Mouse (Mus musculus) hindbrain, embryonic 13.5 days (tissue): ENCODE results near the gene Ccdc188. TPM values are rescaled to one million over a fixed set of nuclear protein-coding genes. Genes with fewer than 3 reads are reported as not detected.

Experiments used
- polyA plus RNA-seq: library from polyadenylated mRNA; unstranded; fragments of >200 nt; fragmentation: Nextera tagmentation; extraction: Ambion mirVana; gene quantifications from 2 replicates; pipeline ENCODE4 v1.2.1, GENCODE M21; 2015

Ccdc188 gene
- polyA plus RNA-seq, 1 experiment from 2014 or later: not detected

Other genes with a start within 250 kb of the Ccdc188 start
- not detected in 2 replicates for gene Vpreb2, start 237.5 kb upstream of the Ccdc188 start, polyA plus RNA-seq
- 167 and 179 TPM in 2 replicates for gene Dgcr6, start 165.0 kb upstream of the Ccdc188 start, polyA plus RNA-seq
- 4.8 TPM in 2 replicates for gene Prodh, start 127.7 kb upstream of the Ccdc188 start, polyA plus RNA-seq
- 14.0 TPM in 2 replicates for gene Rtn4r, start 90.2 kb upstream of the Ccdc188 start, polyA plus RNA-seq
- gene Zdhhc8, start 17.3 kb downstream of the Ccdc188 start, polyA plus RNA-seq: 11.9 and 12.2 TPM in 2 replicates
- gene Trmt2a, start 30.8 kb downstream of the Ccdc188 start, polyA plus RNA-seq: 95.8 and 98.7 TPM in 2 replicates
- gene Ranbp1, start 30.9 kb downstream of the Ccdc188 start, polyA plus RNA-seq: 444 and 462 TPM in 2 replicates
- gene Gm49776, start 40.4 kb downstream of the Ccdc188 start, polyA plus RNA-seq: 3.3 TPM in 1 of 2 replicates, not detected in the other
- 34.8 and 37.4 TPM in 2 replicates for gene Dgcr8, start 71.4 kb downstream of the Ccdc188 start, polyA plus RNA-seq
- 76.0 and 79.8 TPM in 2 replicates for gene Tango2, start 130.2 kb downstream of the Ccdc188 start, polyA plus RNA-seq
- 81.1 and 88.9 TPM in 2 replicates for gene Arvcf, start 130.3 kb downstream of the Ccdc188 start, polyA plus RNA-seq
- 26.1 and 27.0 TPM in 2 replicates for gene Txnrd2, start 208.5 kb downstream of the Ccdc188 start, polyA plus RNA-seq
- 85.9 and 88.5 TPM in 2 replicates for gene Comt, start 209.0 kb downstream of the Ccdc188 start, polyA plus RNA-seq